Mouse (Mus musculus): ENCODE data around the gene Hspg2. TPM values are rescaled to one million over a fixed set of nuclear protein-coding genes. Genes with fewer than 3 reads are reported as not detected.
"Not testable (repeated sequence)": the region's sequence is repeated elsewhere in the genome, so short reads cannot be mapped to it uniquely, and the experiment has no call there.

Gene Hspg2
- polyA plus RNA-seq (2012; ENCODE audit: insufficient read depth, insufficient read length, missing spikeins), result 32.5 and 49.7 TPM in 2 replicates

DNA sequence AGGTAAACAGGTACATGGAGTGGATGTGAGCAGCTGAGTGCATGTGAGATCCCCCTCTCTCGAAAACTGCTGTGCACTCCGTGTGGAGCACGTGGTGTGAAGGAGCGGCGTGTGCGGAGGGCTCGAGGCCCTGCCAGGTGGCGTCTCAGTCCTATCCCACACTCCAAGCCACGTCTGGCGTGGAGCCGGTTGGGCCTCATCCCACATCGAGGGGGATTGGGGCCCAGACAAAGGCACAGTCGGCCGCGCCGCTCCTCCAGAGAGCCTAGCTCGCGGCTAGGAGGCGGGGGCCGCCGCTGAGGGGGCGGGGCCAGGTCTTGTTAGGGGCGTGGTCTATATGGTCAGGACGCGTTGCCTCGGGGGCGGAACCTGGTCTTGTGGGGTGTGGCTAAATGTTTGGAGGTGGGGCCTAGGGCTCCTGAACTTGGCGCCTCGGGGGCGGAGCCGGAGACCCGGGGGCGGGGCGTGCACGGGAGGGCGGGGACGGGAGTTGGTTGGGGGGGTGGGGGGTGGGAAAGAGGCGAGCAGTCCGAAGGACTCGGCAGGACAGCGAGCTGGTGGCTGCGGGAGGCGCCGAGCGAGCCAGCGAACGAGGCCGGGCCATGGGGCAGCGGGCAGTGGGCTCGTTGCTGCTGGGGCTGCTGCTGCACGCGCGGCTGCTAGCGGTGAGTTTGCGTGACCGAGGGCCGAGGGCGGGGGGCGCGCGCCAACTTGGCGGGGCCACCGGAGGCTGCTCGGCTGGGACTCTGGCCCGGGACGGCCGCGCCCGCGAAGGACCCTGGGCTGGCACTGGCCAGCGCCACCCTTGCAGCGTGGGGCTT is at the start of gene Hspg2:
Gene Hspg2 (plus strand): TSS at position 510 of the 821 bp plus-strand sequence.
- H3K4me1 ChIP-seq (ENCODE audit: control insufficient read depth, insufficient read depth, insufficient read length, low read length), result peaks cover 22% of the 10 kb centered on the region
- H3K27ac ChIP-seq (replicated peaks; ENCODE audit: low read depth, low read length), result peak within 1 kb of the TSS; percentile 97
- H3K4me3 ChIP-seq (ENCODE audit: insufficient read depth, low read depth, low read length), result peak within 1 kb of the TSS; percentile 92

GRCm38 (mm10) chr4:137430502-137430901 is 38.1 kb upstream of the Hspg2 start, which contains the start of gene Cela3b:
Cela3b (minus strand) TSS chr4:137430540.
- 0 out of 2 replicates have a peak, but pooled peaks cover 3% of the 10 kb centered on the region for H3K4me1 ChIP-seq (ENCODE audit: control insufficient read depth, insufficient read depth, insufficient read length, low read length)
- H3K27ac ChIP-seq (replicated peaks; ENCODE audit: low read depth, low read length), result no peak within 1 kb of the TSS
- no peak within 1 kb of the TSS for H3K4me3 ChIP-seq (ENCODE audit: insufficient read depth, low read depth, low read length)

DNA sequence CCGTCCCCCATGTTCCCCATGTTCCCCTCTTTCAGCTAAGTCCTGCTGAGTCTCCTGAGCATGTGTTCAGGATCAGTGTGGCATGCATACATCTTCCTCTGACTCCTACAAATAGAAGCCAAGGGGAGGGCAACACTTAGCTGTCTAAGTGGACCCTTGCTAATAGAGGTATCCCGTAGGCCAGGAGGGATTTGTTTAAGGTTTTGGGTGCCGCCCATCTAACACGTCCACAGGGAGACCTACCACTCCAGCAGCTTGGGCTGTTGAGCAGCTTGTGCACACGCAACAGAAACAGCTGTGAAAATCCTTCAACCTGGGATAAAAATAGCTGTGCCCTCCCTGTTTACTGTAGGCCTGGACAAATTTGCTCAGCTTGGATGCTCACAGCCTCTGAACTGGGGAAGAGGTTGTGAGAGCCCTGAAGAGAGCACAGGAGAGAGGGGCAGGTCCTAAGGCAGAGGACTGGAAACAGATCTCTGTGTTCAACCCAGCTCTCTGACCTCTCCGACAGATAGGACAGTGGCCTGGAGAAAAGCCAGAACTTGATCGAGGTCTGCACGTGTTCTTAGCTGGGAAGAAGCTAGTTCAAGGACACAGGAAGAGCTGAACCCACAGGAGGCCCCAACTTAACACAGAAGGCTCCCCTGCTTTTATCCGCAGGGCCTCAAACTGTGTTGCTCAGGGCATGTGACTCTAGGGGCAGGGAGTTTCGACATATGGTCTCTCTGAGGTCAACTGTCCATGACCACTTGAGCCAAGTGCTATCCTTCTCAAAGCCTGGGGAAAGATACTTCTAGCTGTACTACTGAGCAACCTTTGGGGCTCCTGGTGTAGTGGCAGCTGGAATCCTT is 35.6 kb upstream of the Hspg2 start:
- not testable (repeated sequence) for H3K4me1 ChIP-seq (ENCODE audit: control insufficient read depth, insufficient read depth, insufficient read length, low read length); H3K4me3 ChIP-seq (ENCODE audit: insufficient read depth, low read depth, low read length)
- peak overlapping the region; percentile 31; the same call in 1 of the 2 replicates for H3K27ac ChIP-seq (replicated peaks; ENCODE audit: low read depth, low read length)

GRCm38 (mm10) chr4:137436979-137437669 is 31.4 kb upstream of the Hspg2 start:
- 0 out of 2 replicates have a peak, but pooled peaks cover 3% of the 10 kb centered on the region for H3K4me1 ChIP-seq (ENCODE audit: control insufficient read depth, insufficient read depth, insufficient read length, low read length)
- no peak overlapping the region for H3K4me3 ChIP-seq (ENCODE audit: insufficient read depth, low read depth, low read length)
- H3K27ac ChIP-seq (replicated peaks; ENCODE audit: low read depth, low read length), result no peak overlapping the region

DNA sequence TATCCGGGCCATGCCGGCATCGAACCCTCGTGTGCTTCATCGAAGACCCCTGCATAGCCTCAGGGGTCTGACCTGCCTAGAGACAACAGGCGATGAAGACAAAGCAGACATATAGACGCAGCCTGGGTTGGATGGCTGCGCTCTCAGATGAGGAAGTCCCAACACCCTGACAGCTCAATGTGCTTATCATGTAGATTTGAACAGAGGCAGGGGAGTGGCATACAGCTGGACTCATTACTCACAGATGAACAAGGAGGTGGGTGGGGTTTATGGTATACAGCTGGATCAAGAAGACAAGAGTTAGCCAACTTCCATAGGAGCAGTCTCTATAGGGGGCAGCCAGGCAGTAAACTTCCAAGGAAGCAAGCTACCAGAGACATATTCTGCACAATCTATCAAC is 29.7 kb upstream of the Hspg2 start:
- Histone ChIP-seq H3K4me1 (ENCODE audit: control insufficient read depth, insufficient read depth, insufficient read length, low read length) (no peaks in the 10 kb centered on the region), H3K27ac (replicated peaks; ENCODE audit: low read depth, low read length) (no peak overlapping the region), H3K4me3 (ENCODE audit: insufficient read depth, low read depth, low read length) (no peak overlapping the region)

DNA sequence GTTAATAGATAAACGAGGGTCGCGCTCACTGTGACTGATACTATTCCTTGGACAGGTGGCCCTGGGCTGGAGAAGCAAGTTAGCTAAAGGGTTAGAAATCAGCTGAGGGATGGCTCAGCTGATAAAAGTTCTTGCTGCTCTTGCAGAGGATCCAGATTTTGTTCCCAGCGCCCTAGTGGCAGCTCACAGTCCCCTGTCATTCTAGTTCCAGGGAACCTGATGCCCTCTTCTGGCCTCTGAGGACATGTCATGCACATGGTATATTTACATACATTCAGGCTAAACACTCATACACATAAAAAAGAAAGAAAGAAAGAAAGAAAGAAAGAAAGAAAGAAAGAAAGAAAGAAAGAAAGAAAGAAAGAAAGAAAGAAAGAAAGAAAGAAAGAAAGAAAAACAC is 27.2 kb upstream of the Hspg2 start:
- Histone ChIP-seq H3K4me1 (ENCODE audit: control insufficient read depth, insufficient read depth, insufficient read length, low read length) (no peaks in the 10 kb centered on the region), H3K27ac (replicated peaks; ENCODE audit: low read depth, low read length) (no peak overlapping the region), H3K4me3 (ENCODE audit: insufficient read depth, low read depth, low read length) (no peak overlapping the region)

DNA sequence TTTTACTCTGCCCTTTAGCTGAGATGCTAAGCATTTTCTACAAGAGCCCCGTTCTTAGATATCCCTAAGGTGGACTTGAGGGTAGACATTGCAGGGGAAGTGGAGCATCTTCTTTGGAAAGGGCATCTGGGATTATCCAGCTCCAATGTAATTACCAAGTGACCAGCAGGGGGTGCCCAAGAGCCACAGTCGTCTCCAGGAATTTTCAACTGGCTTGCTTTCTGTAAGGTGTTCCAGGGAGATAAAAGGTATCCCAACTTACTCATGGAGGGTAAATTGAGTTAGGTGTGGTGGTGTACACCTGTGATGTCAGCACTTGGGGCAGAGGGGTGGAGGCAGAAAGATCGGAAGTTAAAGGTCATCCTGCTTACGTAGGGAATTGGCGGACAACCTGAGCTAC is 24.9 kb upstream of the Hspg2 start:
- H3K27ac ChIP-seq (replicated peaks; ENCODE audit: low read depth, low read length), result no peak overlapping the region
- no peaks in the 10 kb centered on the region; the same call in 1 of the 2 replicates for H3K4me1 ChIP-seq (ENCODE audit: control insufficient read depth, insufficient read depth, insufficient read length, low read length)
- H3K4me3 ChIP-seq (ENCODE audit: insufficient read depth, low read depth, low read length), result no peak overlapping the region

- Histone ChIP-seq H3K27ac (replicated peaks; ENCODE audit: low read depth, low read length) (no peak overlapping the region), H3K4me1 (ENCODE audit: control insufficient read depth, insufficient read depth, insufficient read length, low read length) (peaks cover 2% of the 10 kb centered on the region), H3K4me3 (ENCODE audit: insufficient read depth, low read depth, low read length) (no peak overlapping the region)
These were observed 22.7 kb upstream of the Hspg2 start for GRCm38 (mm10) chr4:137445881-137446280.

DNA sequence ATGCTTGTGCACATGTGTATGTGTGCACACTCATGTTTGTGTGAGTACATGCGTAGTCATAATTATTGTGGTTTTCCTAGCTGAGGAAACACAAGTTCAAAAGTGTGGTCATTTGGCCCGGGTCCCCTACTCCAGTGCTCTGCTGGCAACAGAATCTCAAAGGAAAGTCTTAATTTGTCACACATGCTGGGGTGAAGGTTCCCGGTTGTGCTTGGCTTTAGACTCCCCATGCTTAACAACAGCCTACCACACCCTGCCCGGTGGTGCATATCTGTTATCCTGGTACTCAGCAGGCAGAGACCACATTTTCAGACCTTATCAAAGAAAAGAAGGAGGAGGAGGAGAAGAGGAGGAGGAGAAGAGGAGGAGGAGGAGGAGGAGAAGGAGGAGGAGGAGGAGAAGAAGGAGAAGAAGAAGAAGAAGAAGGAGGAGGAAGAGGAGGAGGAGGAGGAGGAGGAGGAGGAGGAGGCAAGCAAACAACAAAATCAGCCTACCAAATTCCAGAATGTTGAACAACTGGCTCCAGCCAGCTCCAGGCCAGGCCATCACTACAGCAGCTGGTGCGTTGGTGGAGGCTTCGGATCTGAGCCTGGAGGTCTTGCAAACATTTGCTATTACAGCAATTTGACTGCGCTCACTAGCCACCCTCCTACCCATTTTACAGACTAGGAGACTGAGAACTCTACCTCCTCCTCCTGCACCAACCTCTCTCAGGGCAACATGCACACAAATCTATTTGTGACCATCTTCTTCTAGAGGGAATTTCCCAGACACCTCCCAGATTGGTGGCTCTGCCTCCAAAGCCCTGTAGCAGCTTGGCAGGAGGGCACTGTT is 21.0 kb upstream of the Hspg2 start:
- Histone ChIP-seq H3K4me3 (ENCODE audit: insufficient read depth, low read depth, low read length) (no peak overlapping the region), H3K27ac (replicated peaks; ENCODE audit: low read depth, low read length) (no peak overlapping the region), H3K4me1 (ENCODE audit: control insufficient read depth, insufficient read depth, insufficient read length, low read length) (peaks cover 2% of the 10 kb centered on the region)

DNA sequence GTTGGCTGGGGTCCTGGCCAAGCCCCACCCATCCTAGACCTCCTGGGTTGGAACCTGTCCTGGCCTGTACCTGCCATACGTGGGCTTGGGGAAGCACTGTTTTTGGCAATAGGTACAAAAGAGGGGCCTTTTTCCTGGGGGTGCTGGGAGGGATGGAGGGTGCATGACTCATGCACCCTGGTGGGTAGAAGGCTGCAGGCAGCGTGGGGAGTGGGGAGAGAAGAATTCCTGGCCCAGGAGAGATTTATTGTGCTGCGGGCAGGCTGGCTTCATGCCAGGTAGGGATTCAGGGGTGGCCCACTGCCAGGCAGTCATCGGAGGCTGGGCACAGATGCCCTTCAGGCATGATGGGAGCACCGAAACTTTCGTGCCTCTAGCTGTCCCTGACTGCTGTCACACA is 20.4 kb upstream of the Hspg2 start:
- no peak overlapping the region for H3K27ac ChIP-seq (replicated peaks; ENCODE audit: low read depth, low read length)
- peaks cover 2% of the 10 kb centered on the region for H3K4me1 ChIP-seq (ENCODE audit: control insufficient read depth, insufficient read depth, insufficient read length, low read length)
- no peak overlapping the region for H3K4me3 ChIP-seq (ENCODE audit: insufficient read depth, low read depth, low read length)

- Histone ChIP-seq H3K4me3 (ENCODE audit: insufficient read depth, low read depth, low read length) (no peak overlapping the region), H3K27ac (replicated peaks; ENCODE audit: low read depth, low read length) (no peak overlapping the region)
These were observed 19.9 kb upstream of the Hspg2 start for GRCm38 (mm10) chr4:137448641-137449040.

GRCm38 (mm10) chr4:137449132-137449531 is 19.4 kb upstream of the Hspg2 start:
- no peak overlapping the region for H3K27ac ChIP-seq (replicated peaks; ENCODE audit: low read depth, low read length)

More at GRCm38 (mm10) chr4:137448641-137449040, 19.9 kb upstream of the Hspg2 start:
- H3K4me1 ChIP-seq (ENCODE audit: control insufficient read depth, insufficient read depth, insufficient read length, low read length), result peaks cover 2% of the 10 kb centered on the region

DNA sequence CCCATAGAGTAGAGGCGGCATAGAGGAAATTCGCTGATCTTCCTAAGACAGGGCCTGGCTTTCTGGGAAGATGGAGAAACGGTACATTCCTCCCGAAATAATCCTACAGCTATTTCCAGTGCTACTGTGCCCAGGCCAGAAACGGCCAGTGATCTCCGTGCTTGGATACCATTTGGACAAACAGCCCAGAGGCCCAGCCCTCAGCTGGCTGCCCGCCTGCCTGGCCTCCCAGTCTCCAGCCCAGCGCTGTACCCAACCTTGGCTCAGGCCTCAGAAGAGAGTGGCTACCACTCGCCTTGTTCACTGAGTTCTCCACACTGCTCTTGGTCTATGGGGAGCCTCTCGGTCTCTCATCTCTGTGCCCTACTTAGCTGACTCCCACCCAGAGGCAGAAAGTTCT is 18.9 kb upstream of the Hspg2 start:
- Histone ChIP-seq H3K4me3 (ENCODE audit: insufficient read depth, low read depth, low read length) (no peak overlapping the region), H3K27ac (replicated peaks; ENCODE audit: low read depth, low read length) (no peak overlapping the region), H3K4me1 (ENCODE audit: control insufficient read depth, insufficient read depth, insufficient read length, low read length) (peaks cover 2% of the 10 kb centered on the region)

More at GRCm38 (mm10) chr4:137449132-137449531, 19.4 kb upstream of the Hspg2 start:
- peaks cover 2% of the 10 kb centered on the region for H3K4me1 ChIP-seq (ENCODE audit: control insufficient read depth, insufficient read depth, insufficient read length, low read length)
- no peak overlapping the region for H3K4me3 ChIP-seq (ENCODE audit: insufficient read depth, low read depth, low read length)

GRCm38 (mm10) chr4:137452190-137452589 is 16.4 kb upstream of the Hspg2 start:
- peaks cover 2% of the 10 kb centered on the region for H3K4me1 ChIP-seq (ENCODE audit: control insufficient read depth, insufficient read depth, insufficient read length, low read length)
- H3K27ac ChIP-seq (replicated peaks; ENCODE audit: low read depth, low read length), result no peak overlapping the region
- H3K4me3 ChIP-seq (ENCODE audit: insufficient read depth, low read depth, low read length), result no peak overlapping the region
